Mouse (Mus musculus) CH12.LX (cell line): Measurements from ENCODE around the gene Insrr. TPM values are rescaled to one million over a fixed set of nuclear protein-coding genes. Genes with fewer than 3 reads are reported as not detected.

ENCODE experiments used
- DNase-seq: peaks from one replicate; pipeline ENCODE4 v3.0.0-alpha.2; 2013; ENCODE audit errors: extremely low read depth
- H3K27ac ChIP-seq: 2 replicates; pipeline ENCODE4 v1.5.1; 2012; ENCODE audit warnings: low read depth, mild to moderate bottlenecking, control low read depth, moderate library complexity; ENCODE audit not compliant: insufficient read depth
- H3K27me3 ChIP-seq: replicated peaks from 2 replicates; pipeline ENCODE3; 2012; ENCODE audit warnings: inconsistent platforms
- H3K36me3 ChIP-seq, 2 experiments: replicated peaks in 1 of 2; 2 replicates each; pipeline versions ENCODE3 to v1.6.1; 2012; ENCODE audit warnings: inconsistent platforms in 1 of 2, low read length in 1 of 2, mild to moderate bottlenecking in 1 of 2, mixed read lengths in 1 of 2, moderate library complexity in 1 of 2; ENCODE audit not compliant: control insufficient read depth in 1 of 2, insufficient read depth in 1 of 2
- H3K4me1 ChIP-seq, 2 experiments: 2 replicates each; pipeline ENCODE4 v1.6.1; 2012; ENCODE audit warnings: inconsistent platforms in 1 of 2, moderate library complexity in 1 of 2; ENCODE audit not compliant: insufficient read depth in 2 of 2, control insufficient read depth in 1 of 2
- H3K4me2 ChIP-seq: 2 replicates; pipeline ENCODE4 v1.6.1; 2012; ENCODE audit warnings: low read depth, mild to moderate bottlenecking, control low read depth; ENCODE audit not compliant: poor library complexity, insufficient read depth, severe bottlenecking
- H3K4me3 ChIP-seq, 3 experiments: fragments of 150-350 bp in 1 of 3; sonication (generic) in 1 of 3; replicated peaks in 1 of 3; 2 replicates each; pipeline versions ENCODE3 to v1.5.1; 2011 to 2012; ENCODE audit warnings: low read depth in 2 of 3, low read length in 2 of 3, mild to moderate bottlenecking in 2 of 3, moderate library complexity in 2 of 3, control low read depth in 1 of 3, improper control_type of control experiment in 1 of 3, inconsistent platforms in 1 of 3, mixed read lengths in 1 of 3; ENCODE audit not compliant: poor library complexity in 1 of 3
- H3K79me2 ChIP-seq: replicated peaks from 2 replicates; pipeline ENCODE4 v1.6.1; 2012; ENCODE audit warnings: mild to moderate bottlenecking, moderate library complexity; ENCODE audit not compliant: control insufficient read depth, poor library complexity, insufficient read depth, severe bottlenecking; ENCODE audit errors: extremely low read depth
- H3K9ac ChIP-seq: 2 replicates; pipeline ENCODE4 v1.6.1; 2012; ENCODE audit warnings: low read depth, mild to moderate bottlenecking, control low read depth, moderate library complexity; ENCODE audit not compliant: insufficient read depth
- H3K9me3 ChIP-seq: replicated peaks from 2 replicates; pipeline ENCODE3; 2012; ENCODE audit warnings: low read length, inconsistent platforms, mixed read lengths
- BHLHE40 ChIP-seq: IDR thresholded peaks from 2 replicates; pipeline ENCODE4 v1.6.1; 2011; ENCODE audit warnings: mild to moderate bottlenecking, low read depth, low read length, improper control_type of control experiment
- CHD2 ChIP-seq: IDR thresholded peaks from 2 replicates; pipeline ENCODE4 v1.6.1; 2011; ENCODE audit warnings: low read length, improper control_type of control experiment
- E2F4 ChIP-seq: IDR thresholded peaks from 2 replicates; pipeline ENCODE4 v1.6.1; 2011; ENCODE audit warnings: low read depth, low read length, improper control_type of control experiment; ENCODE audit not compliant: insufficient replicate concordance
- EP300 ChIP-seq: IDR thresholded peaks from 2 replicates; pipeline ENCODE4 v1.6.1; 2011; ENCODE audit warnings: low read length, improper control_type of control experiment
- ETS1 ChIP-seq: conservative IDR thresholded peaks from 2 replicates; pipeline ENCODE4 v1.6.1; 2012; ENCODE audit warnings: low read depth, mild to moderate bottlenecking, inconsistent platforms, low read length, improper control_type of control experiment, moderate library complexity
- GABPA ChIP-seq: IDR thresholded peaks from 2 replicates; pipeline ENCODE4 v1.6.1; 2012; ENCODE audit warnings: low read depth, low read length, improper control_type of control experiment, inconsistent platforms; ENCODE audit not compliant: insufficient replicate concordance
- IRF4 ChIP-seq: IDR thresholded peaks from 2 replicates; pipeline ENCODE4 v1.6.1; 2014; ENCODE audit warnings: low read depth, mild to moderate bottlenecking, inconsistent platforms, low read length, improper control_type of control experiment
- JUN ChIP-seq: IDR thresholded peaks from 2 replicates; pipeline ENCODE4 v1.6.1; 2011; ENCODE audit warnings: low read depth, mild to moderate bottlenecking, low read length, improper control_type of control experiment, moderate library complexity; ENCODE audit not compliant: insufficient read depth
- KAT2A ChIP-seq: IDR thresholded peaks from 2 replicates; pipeline ENCODE4 v1.6.1; 2012; ENCODE audit warnings: low read length, improper control_type of control experiment, inconsistent platforms; ENCODE audit not compliant: insufficient replicate concordance
- MAFK ChIP-seq: IDR thresholded peaks from 2 replicates; pipeline ENCODE4 v1.6.1; 2011; ENCODE audit warnings: low read length, improper control_type of control experiment; ENCODE audit not compliant: insufficient replicate concordance
- MAX ChIP-seq: IDR thresholded peaks from 2 replicates; pipeline ENCODE4 v1.6.1; 2011; ENCODE audit warnings: low read length, improper control_type of control experiment
- MAZ ChIP-seq: IDR thresholded peaks from 2 replicates; pipeline ENCODE4 v1.6.1; 2012; ENCODE audit warnings: low read depth, mild to moderate bottlenecking, inconsistent platforms, low read length, improper control_type of control experiment, moderate library complexity
- MEF2A ChIP-seq: IDR thresholded peaks from 2 replicates; pipeline ENCODE4 v1.6.1; 2014; ENCODE audit warnings: low read depth, mild to moderate bottlenecking, inconsistent platforms, low read length, improper control_type of control experiment, borderline replicate concordance
- PAX5 ChIP-seq: IDR thresholded peaks from 2 replicates; pipeline ENCODE4 v1.6.1; 2012; ENCODE audit warnings: low read length, inconsistent platforms, mixed read lengths
- RAD21 ChIP-seq: IDR thresholded peaks from 2 replicates; pipeline ENCODE4 v1.6.1; 2011; ENCODE audit warnings: low read depth, mild to moderate bottlenecking, low read length, improper control_type of control experiment, moderate library complexity
- SIN3A ChIP-seq: IDR thresholded peaks from 2 replicates; pipeline ENCODE4 v1.6.1; 2012; ENCODE audit warnings: low read length, improper control_type of control experiment, inconsistent platforms
- TBP ChIP-seq: conservative IDR thresholded peaks from 2 replicates; pipeline ENCODE4 v1.6.1; 2011; ENCODE audit warnings: low read depth, low read length, improper control_type of control experiment
- TCF12 ChIP-seq: IDR thresholded peaks from 2 replicates; pipeline ENCODE4 v1.6.1; 2014; ENCODE audit warnings: low read depth, mild to moderate bottlenecking, inconsistent platforms, low read length, improper control_type of control experiment
- UBTF ChIP-seq: IDR thresholded peaks from 2 replicates; pipeline ENCODE4 v1.6.1; 2012; ENCODE audit warnings: low read depth, mild to moderate bottlenecking, inconsistent platforms, low read length, improper control_type of control experiment, moderate library complexity
- USF2 ChIP-seq: conservative IDR thresholded peaks from 2 replicates; pipeline ENCODE4 v1.6.1; 2011; ENCODE audit warnings: low read depth, low read length, improper control_type of control experiment
- ZC3H11A ChIP-seq: IDR thresholded peaks from 2 replicates; pipeline ENCODE4 v1.6.1; 2012; ENCODE audit warnings: low read depth, mild to moderate bottlenecking, inconsistent platforms, low read length, improper control_type of control experiment
- ZKSCAN1 ChIP-seq: IDR thresholded peaks from 2 replicates; pipeline ENCODE4 v1.6.1; 2012; ENCODE audit warnings: low read depth, inconsistent platforms, low read length, improper control_type of control experiment, borderline replicate concordance
- ZNF384 ChIP-seq: IDR thresholded peaks from 2 replicates; pipeline ENCODE4 v1.6.1; 2012; ENCODE audit warnings: low read depth, low read length, improper control_type of control experiment, inconsistent platforms
- dilution Hi-C: fragments of 300-500 bp; cut with MboI; formaldehyde crosslinking; loops from 2 replicates; pipeline ENCODE4 v1.14.3; 2020; ENCODE audit warnings: low sequenced_read_pairs; ENCODE audit not compliant: extremely low pct_unique_long_range_greater_than_20kb, extremely low pct_ligation_motif_present
- in situ Hi-C: fragments of 300-500 bp; cut with MboI; formaldehyde crosslinking; loops from 3 replicates; pipeline ENCODE4 v1.14.3; 2019; ENCODE audit warnings: low sequenced_read_pairs, low pct_ligation_motif_present, low pct_unique_long_range_greater_than_20kb, mixed read lengths
- polyA plus RNA-seq: library from polyadenylated mRNA; unstranded; fragments of >175 nt; gene quantifications from 2 replicates; pipeline ENCODE4 v1.2.1, GENCODE M21; 2012; ENCODE audit warnings: low read depth; ENCODE audit not compliant: insufficient read length
- total RNA-seq, 2 experiments: library from RNA; depleted of rRNA; stranded (reverse); fragments of 300-350 nt in 1 of 2; fragments of >200 nt in 1 of 2; gene quantifications; 2 replicates each; pipeline ENCODE4 v1.2.3; 2012 to 2014

Gene Insrr
- total RNA-seq (2012; rRNA removed): 0.08 TPM in 1 of 2 replicates, not detected in the other
- total RNA-seq (2014; rRNA removed): not detected in 2 replicates
- polyA plus RNA-seq: 0.06 TPM in 1 of 2 replicates, not detected in the other

DNA sequence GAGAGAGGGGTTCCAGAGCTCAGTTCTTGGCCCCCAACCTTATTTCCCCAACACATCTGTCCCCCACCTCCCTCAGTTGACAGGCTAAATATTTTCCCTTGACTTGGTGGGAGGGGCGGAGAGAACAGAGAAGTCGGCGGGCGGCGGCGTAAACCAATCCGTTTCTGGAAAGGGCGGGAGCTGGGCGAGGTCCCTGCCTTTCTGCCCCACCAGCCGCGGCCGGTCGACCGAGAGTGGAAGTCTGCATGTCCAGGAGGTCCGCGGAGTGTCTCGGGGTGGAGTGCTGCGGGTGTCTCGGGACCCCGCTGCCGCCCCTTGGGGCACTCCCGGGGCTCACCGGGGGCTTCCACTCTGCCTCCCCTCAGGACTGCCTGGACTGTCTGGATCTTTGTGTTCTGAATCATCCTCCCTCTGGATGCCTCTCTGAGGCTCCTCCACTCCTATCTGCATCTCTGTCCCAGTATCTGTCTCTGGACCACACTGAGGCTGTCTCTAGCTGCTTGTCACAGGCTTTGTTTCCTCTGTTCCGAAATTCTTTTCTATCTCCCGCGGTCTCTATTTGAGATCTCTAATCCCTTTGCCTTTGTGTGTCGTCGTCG is at the start of gene Insrr:
Gene Insrr (plus strand): TSS at position 216 of the 599 bp plus-strand sequence.
- peak within 1 kb of the TSS; percentile 69 for H3K4me2 ChIP-seq
- no peak within 1 kb of the TSS for H3K27ac ChIP-seq
- H3K4me3 ChIP-seq: peak within 1 kb of the TSS in 1 of 3 experiments; percentile 14
- H3K79me2 ChIP-seq: no peaks in the 10 kb centered on the region
- TF ChIP-seq BHLHE40 (no peak), UBTF (no peak), PAX5 (no peak), ZC3H11A (no peak), E2F4 (no peak), SIN3A (no peak), MAZ (no peak), MEF2A (no peak), IRF4 (no peak), ZKSCAN1 (no peak), MAFK (no peak), GABPA (no peak), ZNF384 (no peak), CHD2 (no peak), TCF12 (no peak), EP300 (no peak)
- H3K4me1 ChIP-seq: 0 out of 4 replicates have a peak, but pooled peaks cover 0 to 5% of the 10 kb centered on the region in 2 experiments
- H3K36me3 ChIP-seq: no peaks in the 10 kb centered on the region
- no peak for DNase-seq
- no peak within 1 kb of the TSS for H3K9ac ChIP-seq
- peaks cover 3% of the 10 kb centered on the region for H3K9me3 ChIP-seq
- dilution Hi-C loops (no loop called here), in situ Hi-C loops (no loop called here)
- peaks cover 96% of the 10 kb centered on the region for H3K27me3 ChIP-seq

- dilution Hi-C loops: no loop called here
- Histone ChIP-seq H3K4me2 (no peak within 1 kb of the TSS), H3K9me3 (no peaks in the 10 kb centered on the region), H3K27ac (no peak within 1 kb of the TSS), H3K36me3 (no peaks in the 10 kb centered on the region), H3K4me1 (peaks cover 0 to 11% of the 10 kb centered on the region in 2 experiments; a peak in 2 of 4 replicates), H3K9ac (no peak within 1 kb of the TSS), H3K4me3 (no peak within 1 kb of the TSS), H3K27me3 (peaks cover 47% of the 10 kb centered on the region), H3K79me2 (no peaks in the 10 kb centered on the region)
- DNase-seq: no peak
- no peak for TF ChIP-seq TBP
- TF ChIP-seq USF2: no peak
- no peak for TF ChIP-seq KAT2A
- no peak for TF ChIP-seq EP300
- TF ChIP-seq RAD21: no peak
- TF ChIP-seq ZNF384: no peak
- TF ChIP-seq JUN: no peak
- TF ChIP-seq ETS1: no peak
- no peak for TF ChIP-seq MAX
- TF ChIP-seq MEF2A: no peak
- in situ Hi-C loops: no loop called here
Observed at GRCm38 (mm10) chr3:87748431-87748830, 48.3 kb upstream of the Insrr start, which contains the start of gene Lrrc71. TSS of gene Lrrc71 (minus strand) at chr3:87748625.
